Mouse (Mus musculus) limb, embryonic 12.5 days (tissue): Measurements from ENCODE around the gene Pam16. TPM values are rescaled to one million over a fixed set of nuclear protein-coding genes. Genes with fewer than 3 reads are reported as not detected.

Source experiments
- ATAC-seq: fragments of 200-750 bp; cut with Nextera tagmentation; 2 replicates; pipeline ENCODE4 v1.8.0; 2017; ENCODE audit warnings: low read depth, moderate TSS enrichment; ENCODE audit not compliant: insufficient number of reproducible peaks, insufficient read depth, low FRiP score, low TSS enrichment
- H3K27ac ChIP-seq: fragments of 300-500 bp; sonication (generic); 2 replicates; pipeline ENCODE4 v1.5.1; 2016; ENCODE audit warnings: mild to moderate bottlenecking, moderate library complexity
- H3K27me3 ChIP-seq: fragments of 300-500 bp; sonication (generic); 2 replicates; pipeline ENCODE4 v1.6.1; 2016; ENCODE audit warnings: mild to moderate bottlenecking, moderate library complexity
- H3K36me3 ChIP-seq: fragments of 300-500 bp; sonication (generic); 2 replicates; pipeline ENCODE4 v1.6.1; 2016; ENCODE audit warnings: mild to moderate bottlenecking, moderate library complexity
- H3K4me1 ChIP-seq: fragments of 300-500 bp; sonication (generic); replicated peaks from 2 replicates; pipeline ENCODE4 v1.6.1; 2016
- H3K4me2 ChIP-seq: fragments of 300-500 bp; sonication (generic); 2 replicates; pipeline ENCODE4 v1.6.1; 2016; ENCODE audit warnings: mild to moderate bottlenecking, moderate library complexity
- H3K4me3 ChIP-seq: fragments of 300-500 bp; sonication (generic); replicated peaks from 2 replicates; pipeline ENCODE4 v1.5.1; 2016; ENCODE audit warnings: mild to moderate bottlenecking
- H3K9ac ChIP-seq: fragments of 300-500 bp; sonication (generic); replicated peaks from 2 replicates; pipeline ENCODE4 v1.6.1; 2016; ENCODE audit warnings: mild to moderate bottlenecking, moderate library complexity
- H3K9me3 ChIP-seq: fragments of 300-500 bp; sonication (generic); 2 replicates; pipeline ENCODE4 v1.6.1; 2016; ENCODE audit warnings: mild to moderate bottlenecking, moderate library complexity
- WGBS: fragments of 180-500 bp; shearing (Covaris S2); methylation state at CpG from one replicate; pipeline ENCODE4 v1.1.7; 2016; 5-methylcytosine and 5-hydroxymethylcytosine counted together
- polyA plus RNA-seq: library from polyadenylated mRNA; unstranded; fragments of >200 nt; fragmentation: Nextera tagmentation; extraction: Ambion mirVana; gene quantifications from 2 replicates; pipeline ENCODE4 v1.2.1, GENCODE M21; 2016

The Pam16 gene
- polyA plus RNA-seq, 1 experiment from 2014 or later, result 111 TPM

- Histone ChIP-seq H3K27me3 (no peaks in the 10 kb centered on the region), H3K9me3 (no peaks in the 10 kb centered on the region), H3K36me3 (peaks cover 33% of the 10 kb centered on the region), H3K4me3 (no peak overlapping the region), H3K27ac (no peak overlapping the region), H3K9ac (no peak overlapping the region), H3K4me1 (0 out of 2 replicates have a peak, but pooled peaks cover 6% of the 10 kb centered on the region), H3K4me2 (no peak overlapping the region)
- ATAC-seq, result no peak
- WGBS, result 95% methylated on average over 3 of the region's 3 CpGs
Measured at GRCm38 (mm10) chr16:4633661-4634060, 8.9 kb upstream of the Pam16 start.

GRCm38 (mm10) chr16:4632050-4632449, 7.3 kb upstream of the Pam16 start:
- no peak for ATAC-seq
- no peaks in the 10 kb centered on the region for H3K9me3 ChIP-seq
- H3K27ac ChIP-seq, result peak overlapping the region; percentile 57; the same call in 1 of the 2 replicates
- no peak overlapping the region for H3K4me3 ChIP-seq
- WGBS, result 40% methylated on average over 7 of the region's 7 CpGs
- H3K36me3 ChIP-seq, result peaks cover 46% of the 10 kb centered on the region
- no peaks in the 10 kb centered on the region for H3K27me3 ChIP-seq
- no peak overlapping the region for H3K9ac ChIP-seq
- 0 out of 2 replicates have a peak, but pooled peaks cover 6% of the 10 kb centered on the region for H3K4me1 ChIP-seq
- H3K4me2 ChIP-seq, result no peak overlapping the region

DNA sequence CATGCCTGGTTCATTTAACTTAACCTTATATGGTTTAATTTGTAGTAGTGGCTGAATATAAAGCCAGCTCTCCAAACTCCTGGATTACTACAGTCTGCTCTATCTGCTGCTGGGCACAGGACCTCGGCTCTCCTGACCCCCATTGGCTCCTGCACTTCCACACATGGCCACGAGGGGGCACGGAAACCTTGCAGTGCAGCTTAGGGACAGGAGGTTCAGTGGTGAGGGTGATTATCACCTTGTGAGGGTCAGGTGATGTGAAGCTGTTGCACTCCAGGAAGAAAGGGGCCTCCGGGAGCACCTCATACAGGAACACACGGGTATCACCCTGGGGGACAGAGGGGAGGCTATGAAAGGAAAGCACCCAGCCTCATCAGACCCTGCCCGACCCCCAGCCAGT, 5.2 kb upstream of the Pam16 start:
- Histone ChIP-seq H3K9ac (no peak overlapping the region), H3K4me1 (0 out of 2 replicates have a peak, but pooled peaks cover 7% of the 10 kb centered on the region), H3K4me2 (no peak overlapping the region), H3K9me3 (no peaks in the 10 kb centered on the region), H3K27ac (no peak overlapping the region), H3K36me3 (peaks cover 56% of the 10 kb centered on the region), H3K27me3 (no peaks in the 10 kb centered on the region), H3K4me3 (no peak overlapping the region)
- ATAC-seq, result no peak; the same call in none of the 2 replicates
- 21% methylated on average over 6 of the region's 6 CpGs for WGBS

GRCm38 (mm10) chr16:4628898-4629419, 4.2 kb upstream of the Pam16 start:
- Histone ChIP-seq H3K36me3 (peaks cover 49% of the 10 kb centered on the region), H3K4me2 (no peak overlapping the region), H3K9me3 (no peaks in the 10 kb centered on the region), H3K4me1 (peaks cover 9% of the 10 kb centered on the region; the same call in 1 of the 2 replicates), H3K9ac (no peak overlapping the region), H3K27me3 (no peaks in the 10 kb centered on the region), H3K27ac (no peak overlapping the region), H3K4me3 (no peak overlapping the region)
- 93% methylated on average over 9 of the region's 9 CpGs for WGBS
- ATAC-seq, result no peak

- 75% methylated on average over 6 of the region's 6 CpGs for WGBS
- H3K4me2 ChIP-seq, result no peak overlapping the region
- no peak overlapping the region for H3K4me3 ChIP-seq
- peaks cover 37% of the 10 kb centered on the region for H3K36me3 ChIP-seq
- ATAC-seq, result no peak
- H3K4me1 ChIP-seq, result peaks cover 22% of the 10 kb centered on the region
- no peaks in the 10 kb centered on the region for H3K27me3 ChIP-seq
- no peaks in the 10 kb centered on the region for H3K9me3 ChIP-seq
- no peak overlapping the region for H3K9ac ChIP-seq
- H3K27ac ChIP-seq, result no peak overlapping the region
Measured at GRCm38 (mm10) chr16:4627105-4627504, 2.3 kb upstream of the Pam16 start.

GRCm38 (mm10) chr16:4624074-4624473, 714 bp downstream of the Pam16 start:
- peak overlapping the region; percentile 86 for H3K9ac ChIP-seq
- H3K27ac ChIP-seq, result peak overlapping the region; percentile 88
- ATAC-seq, result no peak
- H3K36me3 ChIP-seq, result peaks cover 41% of the 10 kb centered on the region
- H3K4me2 ChIP-seq, result peak overlapping the region; percentile 78
- 17% methylated on average over 9 of the region's 9 CpGs for WGBS
- peak overlapping the region; percentile 78 for H3K4me3 ChIP-seq
- no peaks in the 10 kb centered on the region for H3K9me3 ChIP-seq
- peaks cover 19% of the 10 kb centered on the region for H3K4me1 ChIP-seq
- H3K27me3 ChIP-seq, result no peaks in the 10 kb centered on the region

GRCm38 (mm10) chr16:4616829-4617228, 8.0 kb downstream of the Pam16 start:
- Histone ChIP-seq H3K4me1 (no peaks in the 10 kb centered on the region; the same call in 1 of the 2 replicates), H3K9me3 (no peaks in the 10 kb centered on the region), H3K4me3 (no peak overlapping the region), H3K27ac (no peak overlapping the region), H3K4me2 (no peak overlapping the region), H3K27me3 (no peaks in the 10 kb centered on the region), H3K9ac (no peak overlapping the region), H3K36me3 (peaks cover 85% of the 10 kb centered on the region)
- no peak for ATAC-seq
- 75% methylated on average over 4 of the region's 4 CpGs for WGBS

- no peaks in the 10 kb centered on the region for H3K4me1 ChIP-seq
- no peak overlapping the region for H3K27ac ChIP-seq
- H3K9me3 ChIP-seq, result no peaks in the 10 kb centered on the region
- H3K9ac ChIP-seq, result no peak overlapping the region
- no peak for ATAC-seq
- no peak overlapping the region for H3K4me3 ChIP-seq
- WGBS, result 92% methylated on average over 1 of the region's 1 CpGs
- H3K27me3 ChIP-seq, result no peaks in the 10 kb centered on the region
- H3K4me2 ChIP-seq, result no peak overlapping the region
- peaks cover 94% of the 10 kb centered on the region for H3K36me3 ChIP-seq
Measured at GRCm38 (mm10) chr16:4615297-4615696, 9.5 kb downstream of the Pam16 start.

DNA sequence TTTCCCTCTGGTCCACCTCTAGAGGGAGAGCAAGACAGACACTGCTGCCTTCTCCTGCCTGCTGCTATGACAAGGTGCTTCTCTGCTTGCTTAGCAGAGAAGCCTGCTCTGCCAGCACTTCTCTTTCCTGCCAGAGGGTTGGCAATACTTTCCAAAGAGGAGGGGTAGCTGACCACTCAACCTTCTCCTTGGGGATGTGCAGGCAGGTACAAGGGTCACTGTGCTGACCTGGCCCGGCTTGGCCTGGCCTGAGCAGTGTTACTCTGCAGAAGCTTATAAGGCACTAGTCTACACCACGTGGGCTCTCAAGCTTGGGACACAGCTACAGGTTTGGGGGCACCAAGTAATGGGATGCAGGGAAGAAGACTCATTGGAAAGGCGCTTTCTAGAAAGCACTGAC, 10.1 kb downstream of the Pam16 start:
- no peaks in the 10 kb centered on the region for H3K4me1 ChIP-seq
- 96% methylated on average over 3 of the region's 3 CpGs for WGBS
- no peak overlapping the region for H3K9ac ChIP-seq
- H3K9me3 ChIP-seq, result no peaks in the 10 kb centered on the region
- 0 out of 2 replicates have a peak overlapping the region, but pooled peaks have one; percentile 5 for H3K27ac ChIP-seq
- ATAC-seq, result no peak
- no peaks in the 10 kb centered on the region for H3K27me3 ChIP-seq
- no peak overlapping the region for H3K4me3 ChIP-seq
- H3K36me3 ChIP-seq, result peaks cover 97% of the 10 kb centered on the region
- no peak overlapping the region for H3K4me2 ChIP-seq

DNA sequence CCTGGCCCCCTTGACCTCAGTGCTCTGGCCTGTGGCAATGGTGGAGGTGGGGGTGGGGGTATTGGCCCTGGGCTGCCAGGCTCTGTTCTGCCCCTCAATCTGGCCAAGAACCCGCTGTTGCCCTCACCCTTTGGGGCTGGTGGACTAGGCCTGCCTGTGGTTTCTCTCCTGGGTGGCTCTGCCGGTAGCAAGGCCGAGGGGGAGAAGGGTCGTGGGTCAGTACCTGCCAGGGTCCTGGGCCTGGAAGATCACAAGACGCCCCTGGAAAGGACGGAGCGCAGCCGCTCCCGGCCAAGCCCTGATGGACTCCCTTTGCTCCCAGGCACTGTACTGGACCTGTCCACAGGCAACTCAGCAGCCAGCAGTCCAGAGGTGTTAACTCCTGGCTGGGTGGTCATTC, 11.1 kb downstream of the Pam16 start:
- Histone ChIP-seq H3K4me2 (no peak overlapping the region), H3K27me3 (no peaks in the 10 kb centered on the region), H3K27ac (no peak overlapping the region), H3K4me1 (peaks cover 1% of the 10 kb centered on the region; the same call in 1 of the 2 replicates), H3K4me3 (no peak overlapping the region), H3K36me3 (peaks cover 98% of the 10 kb centered on the region), H3K9me3 (no peaks in the 10 kb centered on the region), H3K9ac (no peak overlapping the region)
- no peak for ATAC-seq
- 90% methylated on average over 9 of the region's 9 CpGs for WGBS

DNA sequence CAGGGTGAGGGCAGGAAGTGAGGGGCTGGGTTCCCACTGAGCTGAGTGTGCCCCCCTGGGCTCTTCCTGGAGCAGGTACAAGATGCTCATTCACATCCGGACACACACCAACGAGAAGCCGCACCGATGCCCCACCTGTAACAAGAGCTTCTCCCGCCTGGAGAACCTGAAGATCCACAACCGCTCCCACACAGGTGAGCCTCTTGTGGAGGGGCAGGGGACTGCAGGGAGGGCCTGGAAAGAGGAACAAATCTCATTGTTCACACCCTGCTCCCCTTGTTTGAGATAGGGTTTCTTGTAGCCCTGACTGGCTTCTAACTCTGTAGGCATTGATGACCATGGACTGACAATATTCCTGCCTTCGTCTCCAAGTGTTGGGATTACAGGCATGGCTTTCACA, 13.1 kb downstream of the Pam16 start:
- no peak for ATAC-seq
- H3K9me3 ChIP-seq, result no peaks in the 10 kb centered on the region

DNA sequence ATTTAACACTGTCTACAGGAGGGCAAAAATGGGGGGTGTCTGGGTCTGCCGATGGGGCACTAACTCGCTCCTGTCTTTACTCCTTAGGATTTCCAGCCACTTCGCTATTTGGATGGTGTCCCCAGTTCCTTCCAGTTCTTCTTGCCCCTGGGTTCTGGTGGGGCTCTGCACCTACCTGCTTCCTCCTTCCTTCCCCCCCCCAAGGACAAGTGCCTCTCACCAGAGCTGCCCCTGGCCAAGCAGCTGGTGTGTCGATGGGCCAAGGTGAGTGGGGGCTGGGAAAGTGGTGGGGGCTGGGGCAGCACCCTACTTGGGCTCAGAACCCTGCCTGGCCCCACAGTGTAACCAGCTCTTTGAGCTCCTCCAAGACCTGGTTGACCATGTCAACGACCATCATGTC, 13.6 kb downstream of the Pam16 start:
- Histone ChIP-seq H3K4me1 (peaks cover 26% of the 10 kb centered on the region), H3K9ac (no peak overlapping the region), H3K27ac (no peak overlapping the region), H3K36me3 (peaks cover 79% of the 10 kb centered on the region), H3K9me3 (no peaks in the 10 kb centered on the region), H3K4me3 (no peak overlapping the region), H3K4me2 (no peak overlapping the region), H3K27me3 (no peaks in the 10 kb centered on the region)
- 94% methylated on average over 5 of the region's 5 CpGs for WGBS
- ATAC-seq, result no peak

More for the DNA sequence above, 13.1 kb downstream of the Pam16 start:
- WGBS, result 94% methylated on average over 7 of the region's 7 CpGs
- Histone ChIP-seq H3K27ac (no peak overlapping the region), H3K4me3 (no peak overlapping the region), H3K4me2 (no peak overlapping the region), H3K36me3 (peaks cover 83% of the 10 kb centered on the region), H3K9ac (no peak overlapping the region), H3K27me3 (no peaks in the 10 kb centered on the region), H3K4me1 (peaks cover 21% of the 10 kb centered on the region)
